Mouse (Mus musculus): ENCODE data around the gene Cxcl16. TPM values are rescaled to one million over a fixed set of nuclear protein-coding genes. Genes with fewer than 3 reads are reported as not detected.
A peak's percentile ranks its signal among the peaks of the same experiment; 100 is the strongest.

Cxcl16 gene
- polyA plus RNA-seq (2012; rRNA removed): 0.94 and 1.1 TPM in 2 replicates
- polyA plus RNA-seq (2014; fragmentation: Nextera tagmentation; extraction: Ambion mirVana): 0.79 and 1.5 TPM in 2 replicates

DNA sequence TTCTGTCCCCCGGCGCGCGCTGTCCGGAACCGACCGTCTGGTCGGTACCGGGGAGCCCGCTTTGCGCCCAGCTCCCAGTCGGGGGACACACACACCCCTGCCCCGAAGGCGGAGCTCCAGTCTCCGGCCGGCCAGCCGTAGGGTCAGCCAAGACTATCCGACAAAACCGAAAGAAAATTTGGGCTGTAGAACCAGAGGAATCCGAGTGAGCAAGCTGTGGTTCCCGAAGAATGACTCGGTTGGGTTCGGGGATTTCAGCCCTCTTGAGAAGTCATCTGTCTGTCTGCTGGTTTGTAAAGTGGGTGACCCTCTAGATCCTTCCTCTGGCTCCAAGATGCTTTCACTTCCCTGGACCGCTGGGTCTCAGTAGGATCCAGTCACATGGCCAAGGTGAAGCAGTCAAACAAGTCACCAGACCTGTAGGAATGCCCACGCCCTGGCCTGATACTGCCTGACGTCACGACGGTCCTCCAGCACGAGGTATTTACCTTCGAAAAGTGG, at the start of gene Cxcl16:
Gene Cxcl16, minus strand, starts transcription at position 384 of the 501 bp plus-strand sequence.
- WGBS (ENCODE audit: insufficient replicate concordance): 2% methylated on average over 30 of the region's 30 CpGs
- peak within 1 kb of the TSS; percentile 61 for H3K4me2 ChIP-seq (ENCODE audit: low read depth)
- no peak for DNase-seq (ENCODE audit: low read depth in 3 of 3, low spot score in 3 of 3)
- H3K27me3 ChIP-seq (ENCODE audit: control insufficient read depth, insufficient read depth, low read length): peaks cover 23% of the 10 kb centered on the region
- H3K36me3 ChIP-seq (replicated peaks; ENCODE audit: control insufficient read depth, insufficient read depth, low read depth): no peaks in the 10 kb centered on the region
- no peaks in the 10 kb centered on the region for H3K9me3 ChIP-seq (ENCODE audit: control insufficient read depth, low read length)
- TF ChIP-seq CTCF (IDR thresholded peaks at IDR 0.05; ENCODE audit: low read depth) (no peak), EP300 (IDR thresholded peaks at IDR 0.05; ENCODE audit: low read depth) (no peak)
- H3K27ac ChIP-seq: no peak within 1 kb of the TSS
- peak within 1 kb of the TSS; percentile 37 to 50 for H3K4me3 ChIP-seq (ENCODE audit: insufficient read depth in 1 of 2, low read depth in 2 of 2, low read length in 2 of 2)
- no peak within 1 kb of the TSS for H3K9ac ChIP-seq (replicated peaks)
- H3K4me1 ChIP-seq (replicated peaks; ENCODE audit: control insufficient read depth in 2 of 2, insufficient read depth in 2 of 2, low read length in 1 of 2): 0 out of 4 replicates have a peak, but pooled peaks cover 0 to 2% of the 10 kb centered on the region in 2 experiments
- no peak for ATAC-seq (ENCODE audit: insufficient read depth)

DNA sequence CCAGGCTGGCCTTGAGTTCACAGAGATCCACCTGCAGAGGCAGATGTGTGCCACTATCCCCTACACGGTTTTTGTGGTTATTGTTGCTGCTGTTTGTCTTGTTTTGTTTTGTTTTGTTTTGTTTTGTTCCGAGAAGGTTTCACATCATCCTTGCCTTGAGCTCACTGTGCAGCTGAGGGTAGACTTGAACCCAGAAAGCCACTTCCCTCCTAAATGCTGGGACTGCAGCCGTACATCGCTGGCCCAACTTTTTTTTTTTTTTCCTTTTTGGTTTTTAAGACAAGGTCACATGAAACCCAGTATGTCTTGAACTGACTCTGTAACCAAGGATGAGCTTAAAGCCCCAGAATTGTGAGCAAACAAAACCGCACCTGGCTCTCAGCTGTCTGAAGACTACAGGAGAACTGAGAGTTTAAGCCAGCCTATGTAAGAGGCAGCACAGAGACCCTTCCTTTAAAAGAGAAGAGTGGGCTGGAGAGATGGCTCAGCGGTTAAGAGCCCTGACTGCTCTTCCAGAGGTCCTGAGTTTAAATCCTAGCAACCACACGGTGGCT, 47.3 kb upstream of the Cxcl16 start:
- 53% methylated on average over 7 of the region's 7 CpGs for WGBS (ENCODE audit: insufficient replicate concordance)
- TF ChIP-seq CTCF (IDR thresholded peaks at IDR 0.05; ENCODE audit: low read depth) (no peak), EP300 (IDR thresholded peaks at IDR 0.05; ENCODE audit: low read depth) (no peak)
- Histone ChIP-seq H3K27ac (no peak overlapping the region), H3K4me3 (ENCODE audit: insufficient read depth in 1 of 2, low read depth in 2 of 2, low read length in 2 of 2) (no peak overlapping the region), H3K9me3 (ENCODE audit: control insufficient read depth, low read length) (no peaks in the 10 kb centered on the region), H3K36me3 (replicated peaks; ENCODE audit: control insufficient read depth, insufficient read depth, low read depth) (no peaks in the 10 kb centered on the region), H3K4me2 (ENCODE audit: low read depth) (no peak overlapping the region), H3K9ac (replicated peaks) (no peak overlapping the region), H3K4me1 (replicated peaks; ENCODE audit: control insufficient read depth in 2 of 2, insufficient read depth in 2 of 2, low read length in 1 of 2) (peaks cover 4 to 10% of the 10 kb centered on the region in 2 experiments), H3K27me3 (ENCODE audit: control insufficient read depth, insufficient read depth, low read length) (peaks cover 3% of the 10 kb centered on the region; the same call in 1 of the 2 replicates)
- no peak for ATAC-seq (ENCODE audit: insufficient read depth)
- DNase-seq (ENCODE audit: low read depth in 3 of 3, low spot score in 3 of 3): no peak

DNA sequence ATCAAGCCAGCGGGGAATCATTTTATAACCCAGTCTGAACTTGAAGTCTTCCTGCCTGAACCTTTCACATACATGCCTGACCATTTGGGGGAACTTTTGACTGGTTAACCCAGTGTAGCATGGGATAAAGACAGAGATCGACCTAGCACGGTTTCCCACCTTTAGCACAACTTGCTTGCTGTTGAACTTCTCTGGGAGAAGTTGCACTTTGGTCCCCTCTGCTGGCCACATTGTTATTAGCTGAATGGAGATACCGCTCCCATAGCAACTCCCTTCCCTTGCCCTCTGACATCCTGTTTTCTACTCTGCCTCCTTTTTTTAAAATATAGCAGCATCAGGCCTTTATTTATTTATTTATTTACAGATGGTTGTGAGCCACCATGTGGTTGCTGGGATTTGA, 46.6 kb upstream of the Cxcl16 start:
- Histone ChIP-seq H3K27me3 (ENCODE audit: control insufficient read depth, insufficient read depth, low read length) (peaks cover 3% of the 10 kb centered on the region; the same call in 1 of the 2 replicates), H3K36me3 (replicated peaks; ENCODE audit: control insufficient read depth, insufficient read depth, low read depth) (no peaks in the 10 kb centered on the region), H3K4me1 (replicated peaks; ENCODE audit: control insufficient read depth in 2 of 2, insufficient read depth in 2 of 2, low read length in 1 of 2) (peaks cover 4 to 12% of the 10 kb centered on the region in 2 experiments), H3K9me3 (ENCODE audit: control insufficient read depth, low read length) (no peaks in the 10 kb centered on the region), H3K9ac (replicated peaks) (no peak overlapping the region), H3K4me2 (ENCODE audit: low read depth) (no peak overlapping the region), H3K4me3 (ENCODE audit: insufficient read depth in 1 of 2, low read depth in 2 of 2, low read length in 2 of 2) (no peak overlapping the region), H3K27ac (no peak overlapping the region)
- ATAC-seq (ENCODE audit: insufficient read depth): no peak
- DNase-seq (ENCODE audit: low read depth in 3 of 3, low spot score in 3 of 3): peak in 1 of 3 experiments; percentile 49
- WGBS (ENCODE audit: insufficient replicate concordance): 19% methylated on average over 4 of the region's 4 CpGs
- peak; percentile 73 for TF ChIP-seq CTCF (IDR thresholded peaks at IDR 0.05; ENCODE audit: low read depth)
- TF ChIP-seq EP300 (IDR thresholded peaks at IDR 0.05; ENCODE audit: low read depth): no peak

DNA sequence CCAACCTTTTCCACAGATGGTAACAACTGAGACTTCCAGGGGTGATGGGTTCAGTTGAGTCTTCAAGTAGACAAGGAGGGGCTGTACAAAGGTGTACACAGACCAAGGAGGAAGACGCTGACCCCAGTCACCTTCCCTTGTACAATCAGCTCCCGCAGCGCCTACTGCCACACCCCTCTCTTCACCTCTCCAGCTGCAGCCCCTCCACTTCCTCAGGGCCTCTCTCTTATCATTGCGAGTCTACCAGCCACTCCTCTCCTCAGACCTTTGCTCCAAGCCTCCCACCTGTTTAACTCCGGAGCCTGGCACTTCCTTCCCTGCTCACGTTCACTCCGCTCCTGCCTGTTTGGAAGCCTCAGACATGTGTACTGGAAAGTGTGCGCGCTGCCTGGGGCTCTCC, 45.2 kb upstream of the Cxcl16 start, which contains the start of gene Tm4sf5:
Gene Tm4sf5, plus strand, starts transcription at position 275 of the 400 bp plus-strand sequence.
- no peak for ATAC-seq (ENCODE audit: insufficient read depth)
- peaks cover 3% of the 10 kb centered on the region; the same call in 1 of the 2 replicates for H3K27me3 ChIP-seq (ENCODE audit: control insufficient read depth, insufficient read depth, low read length)
- no peak within 1 kb of the TSS for H3K27ac ChIP-seq
- H3K9ac ChIP-seq (replicated peaks): no peak within 1 kb of the TSS
- WGBS (ENCODE audit: insufficient replicate concordance): 32% methylated on average over 9 of the region's 9 CpGs
- H3K4me2 ChIP-seq (ENCODE audit: low read depth): no peak within 1 kb of the TSS
- no peak for DNase-seq (ENCODE audit: low read depth in 3 of 3, low spot score in 3 of 3)
- TF ChIP-seq EP300 (IDR thresholded peaks at IDR 0.05; ENCODE audit: low read depth) (no peak), CTCF (IDR thresholded peaks at IDR 0.05; ENCODE audit: low read depth) (no peak)
- no peaks in the 10 kb centered on the region for H3K36me3 ChIP-seq (replicated peaks; ENCODE audit: control insufficient read depth, insufficient read depth, low read depth)
- H3K4me3 ChIP-seq (ENCODE audit: insufficient read depth in 1 of 2, low read depth in 2 of 2, low read length in 2 of 2): no peak within 1 kb of the TSS
- no peaks in the 10 kb centered on the region for H3K9me3 ChIP-seq (ENCODE audit: control insufficient read depth, low read length)
- peaks cover 4 to 10% of the 10 kb centered on the region in 2 experiments for H3K4me1 ChIP-seq (replicated peaks; ENCODE audit: control insufficient read depth in 2 of 2, insufficient read depth in 2 of 2, low read length in 1 of 2)

DNA sequence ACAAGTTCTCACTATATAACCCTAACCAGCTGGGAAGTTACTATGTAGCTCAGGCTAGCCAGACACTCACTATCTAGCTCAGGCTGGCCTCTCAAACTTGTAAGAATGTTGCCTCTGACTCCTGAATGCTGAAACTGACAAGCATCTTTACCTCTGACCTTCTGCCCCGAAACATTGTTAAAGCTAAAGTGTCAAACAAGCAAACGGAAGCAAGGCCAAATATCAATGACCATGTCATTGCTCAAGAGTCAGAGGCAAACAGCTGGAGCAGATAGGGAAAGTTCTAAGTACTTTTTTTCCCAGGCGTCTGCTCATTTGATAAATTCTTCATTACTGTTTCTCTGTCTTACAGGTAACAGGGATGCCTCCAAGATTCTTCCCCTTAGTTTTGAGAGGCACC, 42.2 kb upstream of the Cxcl16 start:
- no peak overlapping the region for H3K4me3 ChIP-seq (ENCODE audit: insufficient read depth in 1 of 2, low read depth in 2 of 2, low read length in 2 of 2)
- H3K36me3 ChIP-seq (replicated peaks; ENCODE audit: control insufficient read depth, insufficient read depth, low read depth): no peaks in the 10 kb centered on the region
- H3K4me2 ChIP-seq (ENCODE audit: low read depth): no peak overlapping the region
- 47% methylated on average over 3 of the region's 3 CpGs for WGBS (ENCODE audit: insufficient replicate concordance)
- H3K27me3 ChIP-seq (ENCODE audit: control insufficient read depth, insufficient read depth, low read length): no peaks in the 10 kb centered on the region
- H3K27ac ChIP-seq: no peak overlapping the region
- ATAC-seq (ENCODE audit: insufficient read depth) (no peak), DNase-seq (ENCODE audit: low read depth in 3 of 3, low spot score in 3 of 3) (no peak)
- H3K9me3 ChIP-seq (ENCODE audit: control insufficient read depth, low read length): no peaks in the 10 kb centered on the region
- peaks cover 4 to 10% of the 10 kb centered on the region in 2 experiments for H3K4me1 ChIP-seq (replicated peaks; ENCODE audit: control insufficient read depth in 2 of 2, insufficient read depth in 2 of 2, low read length in 1 of 2)
- H3K9ac ChIP-seq (replicated peaks): no peak overlapping the region
- TF ChIP-seq CTCF (IDR thresholded peaks at IDR 0.05; ENCODE audit: low read depth) (no peak), EP300 (IDR thresholded peaks at IDR 0.05; ENCODE audit: low read depth) (no peak)
